Mouse (Mus musculus): ENCODE measurements around the gene Xpc. TPM values are rescaled to one million over a fixed set of nuclear protein-coding genes. Genes with fewer than 3 reads are reported as not detected.
A peak's percentile ranks its signal among the peaks of the same experiment; 100 is the strongest.

Gene Xpc
- polyA plus RNA-seq, 1 experiment from 2014 or later, result 16.4 TPM

GRCm38 (mm10) chr6:91491004-91491403 is 24.7 kb downstream of the Xpc start:
- DNase-seq (ENCODE audit: low spot score) (no peak), ATAC-seq (replicated peaks; ENCODE audit: low FRiP score, low TSS enrichment, low read depth) (no peak)
- WGBS, result 68% methylated on average over 6 of the region's 6 CpGs
- Histone ChIP-seq H3K9ac (ENCODE audit: low read length) (no peak overlapping the region), H3K27me3 (replicated peaks; ENCODE audit: control insufficient read depth, insufficient read depth, low read length) (no peaks in the 10 kb centered on the region), H3K36me3 (ENCODE audit: control insufficient read depth, insufficient read depth, low read length) (peaks cover 72% of the 10 kb centered on the region), H3K4me1 (replicated peaks; ENCODE audit: control insufficient read depth, insufficient read depth, low read length) (no peaks in the 10 kb centered on the region), H3K9me3 (ENCODE audit: control insufficient read depth, low read length) (no peaks in the 10 kb centered on the region), H3K27ac (ENCODE audit: low read depth) (no peak overlapping the region), H3K4me2 (ENCODE audit: low read length) (no peak overlapping the region), H3K4me3 (ENCODE audit: low read depth, low read length) (no peak overlapping the region)

GRCm38 (mm10) chr6:91489872-91490271 is 25.8 kb downstream of the Xpc start:
- Histone ChIP-seq H3K27ac (ENCODE audit: low read depth) (no peak overlapping the region), H3K36me3 (ENCODE audit: control insufficient read depth, insufficient read depth, low read length) (peaks cover 73% of the 10 kb centered on the region), H3K9me3 (ENCODE audit: control insufficient read depth, low read length) (no peaks in the 10 kb centered on the region), H3K4me3 (ENCODE audit: low read depth, low read length) (no peak overlapping the region), H3K9ac (ENCODE audit: low read length) (no peak overlapping the region), H3K4me1 (replicated peaks; ENCODE audit: control insufficient read depth, insufficient read depth, low read length) (no peaks in the 10 kb centered on the region), H3K27me3 (replicated peaks; ENCODE audit: control insufficient read depth, insufficient read depth, low read length) (no peaks in the 10 kb centered on the region), H3K4me2 (ENCODE audit: low read length) (no peak overlapping the region)
- DNase-seq (ENCODE audit: low spot score), result no peak
- ATAC-seq (replicated peaks; ENCODE audit: low FRiP score, low TSS enrichment, low read depth), result no peak
- 79% methylated on average over 10 of the region's 10 CpGs for WGBS

- no peaks in the 10 kb centered on the region for H3K9me3 ChIP-seq (ENCODE audit: control insufficient read depth, low read length)
- H3K27me3 ChIP-seq (replicated peaks; ENCODE audit: control insufficient read depth, insufficient read depth, low read length), result no peaks in the 10 kb centered on the region
- no peak for DNase-seq (ENCODE audit: low spot score)
- H3K27ac ChIP-seq (ENCODE audit: low read depth), result no peak overlapping the region
- peaks cover 73% of the 10 kb centered on the region for H3K36me3 ChIP-seq (ENCODE audit: control insufficient read depth, insufficient read depth, low read length)
- WGBS, result 76% methylated on average over 9 of the region's 9 CpGs
- no peak for ATAC-seq (replicated peaks; ENCODE audit: low FRiP score, low TSS enrichment, low read depth)
- H3K4me1 ChIP-seq (replicated peaks; ENCODE audit: control insufficient read depth, insufficient read depth, low read length), result no peaks in the 10 kb centered on the region
- no peak overlapping the region for H3K9ac ChIP-seq (ENCODE audit: low read length)
- H3K4me2 ChIP-seq (ENCODE audit: low read length), result no peak overlapping the region
- no peak overlapping the region for H3K4me3 ChIP-seq (ENCODE audit: low read depth, low read length)
Observed at GRCm38 (mm10) chr6:91488496-91489212, 27.0 kb downstream of the Xpc start.

- Histone ChIP-seq H3K27me3 (replicated peaks; ENCODE audit: control insufficient read depth, insufficient read depth, low read length) (no peaks in the 10 kb centered on the region), H3K9me3 (ENCODE audit: control insufficient read depth, low read length) (no peaks in the 10 kb centered on the region), H3K4me3 (ENCODE audit: low read depth, low read length) (no peak overlapping the region), H3K4me2 (ENCODE audit: low read length) (no peak overlapping the region), H3K9ac (ENCODE audit: low read length) (no peak overlapping the region), H3K36me3 (ENCODE audit: control insufficient read depth, insufficient read depth, low read length) (peaks cover 86% of the 10 kb centered on the region), H3K4me1 (replicated peaks; ENCODE audit: control insufficient read depth, insufficient read depth, low read length) (no peaks in the 10 kb centered on the region), H3K27ac (ENCODE audit: low read depth) (no peak overlapping the region)
- DNase-seq (ENCODE audit: low spot score), result no peak
- ATAC-seq (replicated peaks; ENCODE audit: low FRiP score, low TSS enrichment, low read depth), result no peak
- 92% methylated on average over 15 of the region's 15 CpGs for WGBS
Observed at GRCm38 (mm10) chr6:91486736-91487453, 28.8 kb downstream of the Xpc start.

GRCm38 (mm10) chr6:91483371-91483770 is 32.3 kb downstream of the Xpc start:
- H3K27ac ChIP-seq (ENCODE audit: low read depth), result no peak overlapping the region
- DNase-seq (ENCODE audit: low spot score) (no peak), ATAC-seq (replicated peaks; ENCODE audit: low FRiP score, low TSS enrichment, low read depth) (no peak)
- no peaks in the 10 kb centered on the region for H3K9me3 ChIP-seq (ENCODE audit: control insufficient read depth, low read length)
- H3K4me1 ChIP-seq (replicated peaks; ENCODE audit: control insufficient read depth, insufficient read depth, low read length), result no peaks in the 10 kb centered on the region
- H3K9ac ChIP-seq (ENCODE audit: low read length), result no peak overlapping the region
- no peaks in the 10 kb centered on the region for H3K27me3 ChIP-seq (replicated peaks; ENCODE audit: control insufficient read depth, insufficient read depth, low read length)
- no peak overlapping the region for H3K4me2 ChIP-seq (ENCODE audit: low read length)
- peaks cover 98% of the 10 kb centered on the region for H3K36me3 ChIP-seq (ENCODE audit: control insufficient read depth, insufficient read depth, low read length)
- H3K4me3 ChIP-seq (ENCODE audit: low read depth, low read length), result no peak overlapping the region
- 100% methylated on average over 2 of the region's 2 CpGs for WGBS

- WGBS, result 95% methylated on average over 2 of the region's 2 CpGs
- Histone ChIP-seq H3K27me3 (replicated peaks; ENCODE audit: control insufficient read depth, insufficient read depth, low read length) (no peaks in the 10 kb centered on the region), H3K4me1 (replicated peaks; ENCODE audit: control insufficient read depth, insufficient read depth, low read length) (peaks cover 9% of the 10 kb centered on the region), H3K4me2 (ENCODE audit: low read length) (no peak overlapping the region), H3K9me3 (ENCODE audit: control insufficient read depth, low read length) (no peaks in the 10 kb centered on the region), H3K4me3 (ENCODE audit: low read depth, low read length) (no peak overlapping the region), H3K36me3 (ENCODE audit: control insufficient read depth, insufficient read depth, low read length) (peaks cover 52% of the 10 kb centered on the region), H3K27ac (ENCODE audit: low read depth) (no peak overlapping the region), H3K9ac (ENCODE audit: low read length) (no peak overlapping the region)
- DNase-seq (ENCODE audit: low spot score), result no peak
- ATAC-seq (replicated peaks; ENCODE audit: low FRiP score, low TSS enrichment, low read depth), result no peak
Observed at GRCm38 (mm10) chr6:91476541-91476940, 39.1 kb downstream of the Xpc start.

- H3K9ac ChIP-seq (ENCODE audit: low read length), result peak overlapping the region; percentile 76
- H3K9me3 ChIP-seq (ENCODE audit: control insufficient read depth, low read length), result no peaks in the 10 kb centered on the region
- ATAC-seq (replicated peaks; ENCODE audit: low FRiP score, low TSS enrichment, low read depth) (no peak), DNase-seq (ENCODE audit: low spot score) (peak; percentile 55)
- peak overlapping the region; percentile 75 for H3K4me2 ChIP-seq (ENCODE audit: low read length)
- 51% methylated on average over 9 of the region's 9 CpGs for WGBS
- peaks cover 9% of the 10 kb centered on the region for H3K4me1 ChIP-seq (replicated peaks; ENCODE audit: control insufficient read depth, insufficient read depth, low read length)
- H3K4me3 ChIP-seq (ENCODE audit: low read depth, low read length), result peak overlapping the region; percentile 76
- peaks cover 43% of the 10 kb centered on the region for H3K36me3 ChIP-seq (ENCODE audit: control insufficient read depth, insufficient read depth, low read length)
- no peak overlapping the region for H3K27ac ChIP-seq (ENCODE audit: low read depth)
- H3K27me3 ChIP-seq (replicated peaks; ENCODE audit: control insufficient read depth, insufficient read depth, low read length), result no peaks in the 10 kb centered on the region
Observed at GRCm38 (mm10) chr6:91474441-91475190, 41.1 kb downstream of the Xpc start.

GRCm38 (mm10) chr6:91473805-91474440 is 41.8 kb downstream of the Xpc start:
- Histone ChIP-seq H3K27me3 (replicated peaks; ENCODE audit: control insufficient read depth, insufficient read depth, low read length) (no peaks in the 10 kb centered on the region), H3K9me3 (ENCODE audit: control insufficient read depth, low read length) (no peaks in the 10 kb centered on the region), H3K9ac (ENCODE audit: low read length) (peak overlapping the region; percentile 76), H3K36me3 (ENCODE audit: control insufficient read depth, insufficient read depth, low read length) (peaks cover 41% of the 10 kb centered on the region), H3K4me1 (replicated peaks; ENCODE audit: control insufficient read depth, insufficient read depth, low read length) (peaks cover 9% of the 10 kb centered on the region), H3K4me3 (ENCODE audit: low read depth, low read length) (peak overlapping the region; percentile 76), H3K4me2 (ENCODE audit: low read length) (peak overlapping the region; percentile 75), H3K27ac (ENCODE audit: low read depth) (0 out of 2 replicates have a peak overlapping the region, but pooled peaks have one; percentile 33)
- no peak for DNase-seq (ENCODE audit: low spot score)
- ATAC-seq (replicated peaks; ENCODE audit: low FRiP score, low TSS enrichment, low read depth), result peak; percentile 33
- 0% methylated on average over 27 of the region's 27 CpGs for WGBS

Data from intestine, embryonic 14.5 days (tissue).